In the genomic region with DNA sequence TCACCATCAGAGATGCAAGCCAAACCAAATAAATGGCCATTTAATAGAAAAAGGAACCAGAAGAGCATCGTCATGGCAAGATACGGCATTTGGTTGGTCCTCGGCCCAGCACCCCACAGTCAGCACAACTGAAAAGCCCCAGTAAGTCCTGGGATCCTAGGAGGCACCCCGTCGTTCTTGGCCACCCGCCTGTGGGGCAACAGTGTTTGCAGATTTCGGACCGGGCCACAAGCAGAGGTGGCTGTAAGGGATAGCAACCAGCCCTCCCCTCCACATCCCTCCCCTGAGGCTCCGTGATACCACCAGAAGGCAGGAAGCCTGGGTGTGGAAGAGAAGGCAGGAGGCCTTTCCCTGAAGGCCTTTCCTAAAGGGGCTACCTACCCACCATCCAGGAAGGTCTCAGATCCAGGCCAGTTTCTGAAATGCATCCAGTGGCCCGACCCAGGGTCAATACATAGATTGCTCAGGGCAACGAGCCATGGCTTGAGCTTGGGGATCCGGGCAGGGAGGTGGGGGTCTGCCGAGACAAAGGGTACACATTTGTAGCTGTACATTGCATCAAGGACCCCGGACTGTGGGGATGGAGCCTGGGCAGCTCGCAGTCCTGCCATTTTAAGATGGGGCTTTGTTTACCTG, we compare ENCODE assay signal across 19 mouse cellular contexts. TPM values are rescaled to one million over a fixed set of nuclear protein-coding genes. Genes with fewer than 3 reads are reported as not detected.
DNase-seq lines count a peak whose midpoint lies in the region.
"Had no signal": no experiment of that assay in that cellular context is flagged by ENCODE, and none has a peak within 500 bp of the region (broad histone marks: within the 10 kb centered on the region; RNA-seq: fewer than 3 reads in every experiment).

No protein-coding gene starts in this region.

- peak; percentile 32 to 59 for DNase-seq in cerebellum, postnatal 25 days
- no peak for DNase-seq in cerebellum, adult 11-12 months
- DNase-seq in kidney, postnatal 10 days = peak; percentile 24
- DNase-seq in kidney, postnatal 14 days = no peak
- DNase-seq in right cerebral cortex, postnatal 10 days (ENCODE audit: low spot score in 2 of 2) = peak; percentile 44 to 47
- no peak for DNase-seq in right cerebral cortex, adult 18-20 months
- DNase-seq in adrenal gland, postnatal 10 days = no peak
- DNase-seq: adrenal gland, adult 2 months; gastrocnemius, postnatal 14 days; heart, postnatal 36 days; kidney, adult 11 months; kidney, postnatal 36 days; layer of hippocampus, postnatal 36 days; liver; lung, adult 2 months; lung, postnatal 14 days; right cerebral cortex, postnatal 14 days; thymus, postnatal 14 days had no signal

RNA-seq across cellular contexts. Expression of a gene that starts 20.7 kb away (rescaled TPM):
- 10 to 100 TPM; 28.3 to 38.3 TPM for total RNA-seq in adrenal gland, postnatal 10 days (2021)
- total RNA-seq: granulocyte monocyte progenitor cell, adult 5-6 weeks had no signal

Comparison
In these comparisons a context has a peak if more than half of its experiments do, and no peak if none do; other contexts are left out.
1. DNase-seq: peak in cerebellum, postnatal 25 days (2 of 2), kidney, postnatal 10 days (single experiment) and right cerebral cortex, postnatal 10 days (2 of 2); none in cerebellum, adult 11-12 months (single experiment), kidney, postnatal 14 days (single experiment), right cerebral cortex, adult 18-20 months (single experiment) and adrenal gland, postnatal 10 days (single experiment).